Comparison of ENCODE assay signal across 31 mouse cellular contexts in the genomic region with DNA sequence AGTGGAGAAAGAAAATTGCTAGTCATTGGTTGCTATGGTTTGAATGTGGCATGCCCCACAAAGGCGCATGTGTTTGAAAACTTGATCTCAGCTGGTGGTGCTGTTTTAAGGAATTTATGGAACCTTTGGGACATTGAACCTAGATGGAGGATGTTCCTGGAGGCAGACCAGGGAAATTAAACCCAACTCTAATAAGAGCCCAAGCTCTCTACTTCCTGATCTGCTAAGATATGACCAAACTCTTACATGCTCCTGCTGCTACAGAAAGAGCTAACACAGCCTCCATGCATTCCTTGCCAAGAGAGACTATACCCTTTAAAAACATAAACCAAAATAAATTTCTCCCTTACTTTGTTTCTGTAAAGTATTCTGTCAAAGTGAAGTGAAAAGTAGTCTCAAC.
"Had no signal": no experiment of that assay in that cellular context is flagged by ENCODE, and none has a peak within 500 bp of the region (broad histone marks: within the 10 kb centered on the region; RNA-seq: fewer than 3 reads in every experiment).

No protein-coding gene starts in this region.

- H3K4me2 ChIP-seq: limb, embryonic 12.5 days; limb, embryonic 15.5 days; liver, embryonic 11.5 days; liver, embryonic 12.5 days; liver, embryonic 13.5 days; liver, embryonic 15.5 days; lung, embryonic 14.5 days; lung, embryonic 15.5 days; midbrain, embryonic 11.5 days; midbrain, embryonic 12.5 days; midbrain, embryonic 13.5 days; midbrain, embryonic 15.5 days; neural tube, embryonic 12.5 days had no signal

- H3K27me3 ChIP-seq: liver, embryonic 13.5 days; liver, embryonic 15.5 days; midbrain, embryonic 12.5 days; midbrain, embryonic 13.5 days; midbrain, embryonic 15.5 days; neural tube, embryonic 12.5 days had no signal

- ATAC-seq: liver, embryonic 12.5 days; liver, postnatal 0 days; lung, postnatal 0 days; midbrain, embryonic 13.5 days; midbrain, embryonic 15.5 days; midbrain, embryonic 16.5 days had no signal

- H3K27ac ChIP-seq: left cerebral cortex, adult 2 months; limb, embryonic 12.5 days; limb, embryonic 15.5 days; liver, embryonic 12.5 days; liver, embryonic 13.5 days; liver, embryonic 14.5 days; liver, embryonic 15.5 days; lung, embryonic 15.5 days; macrophage; midbrain, embryonic 10.5 days; midbrain, embryonic 12.5 days; midbrain, embryonic 13.5 days; midbrain, embryonic 15.5 days; neural tube, embryonic 12.5 days had no signal

- H3K9ac ChIP-seq: limb, embryonic 12.5 days; limb, embryonic 15.5 days; liver, embryonic 12.5 days; liver, embryonic 13.5 days; liver, embryonic 14.5 days; liver, embryonic 15.5 days; liver, postnatal 0 days; lung, embryonic 14.5 days; lung, embryonic 15.5 days; midbrain, embryonic 12.5 days; midbrain, embryonic 13.5 days; midbrain, embryonic 15.5 days; neural tube, embryonic 12.5 days had no signal

- H3K4me3 ChIP-seq: left cerebral cortex, adult 2 months; limb, embryonic 12.5 days; limb, embryonic 15.5 days; liver, embryonic 12.5 days; liver, embryonic 13.5 days; liver, embryonic 15.5 days; lung, embryonic 15.5 days; megakaryocyte, embryonic 14.5 days; midbrain, embryonic 10.5 days; midbrain, embryonic 12.5 days; midbrain, embryonic 13.5 days; midbrain, embryonic 15.5 days; myocyte; neural tube, embryonic 12.5 days had no signal

- H3K36me3 ChIP-seq: limb, embryonic 12.5 days; limb, embryonic 15.5 days; liver, embryonic 12.5 days; liver, embryonic 13.5 days; liver, embryonic 15.5 days; lung, embryonic 15.5 days; midbrain, embryonic 10.5 days; midbrain, embryonic 12.5 days; midbrain, embryonic 13.5 days; midbrain, embryonic 15.5 days; neural tube, embryonic 12.5 days had no signal

- H3K9me3 ChIP-seq: limb, embryonic 12.5 days; limb, embryonic 15.5 days; liver, embryonic 12.5 days; liver, embryonic 13.5 days; liver, embryonic 15.5 days; lung, embryonic 15.5 days; megakaryocyte, embryonic 14.5 days; midbrain, embryonic 10.5 days; midbrain, embryonic 12.5 days; midbrain, embryonic 13.5 days; midbrain, embryonic 15.5 days; neural tube, embryonic 12.5 days had no signal

- H3K4me1 ChIP-seq: limb, embryonic 12.5 days; limb, embryonic 15.5 days; liver, embryonic 12.5 days; liver, embryonic 13.5 days; liver, embryonic 15.5 days; lung, embryonic 15.5 days; megakaryocyte, embryonic 14.5 days; midbrain, embryonic 10.5 days; midbrain, embryonic 12.5 days; midbrain, embryonic 13.5 days; midbrain, embryonic 15.5 days; neural tube, embryonic 12.5 days had no signal

- DNase-seq: left cerebral cortex, postnatal 4 days; liver; liver, embryonic 13.5 days; liver, postnatal 0 days; lung, adult 18-20 months; lung, adult 2 months; lung, embryonic 14.5 days; lung, postnatal 10 days; lung, postnatal 14 days; lung, postnatal 36 days; lung, postnatal 4 days; midbrain, embryonic 14.5 days had no signal
